Mouse (Mus musculus): ENCODE data around the gene Rab27a.
"Not testable (repeated sequence)": the region's sequence is repeated elsewhere in the genome, so short reads cannot be mapped to it uniquely, and the experiment has no call there.

Rab27a gene

DNA sequence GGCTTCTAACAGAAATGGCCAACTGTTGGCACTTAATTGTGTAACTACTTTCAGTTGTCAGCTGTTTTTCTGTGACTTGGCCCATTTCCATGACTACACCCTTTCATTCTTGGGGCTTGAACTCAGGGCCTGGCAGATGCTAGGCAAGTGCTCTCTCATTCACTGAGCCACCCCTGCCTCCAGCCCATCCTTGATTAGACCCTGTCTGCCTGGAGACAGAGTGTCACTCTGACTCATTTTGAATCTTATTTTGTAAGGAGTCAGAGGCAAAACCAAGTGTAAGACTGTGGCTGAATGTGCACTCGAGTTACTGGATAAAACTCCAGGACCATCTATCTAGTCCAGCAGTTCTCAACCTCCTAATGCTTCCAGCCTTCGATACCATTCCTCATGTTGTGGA lies 3.3 kb downstream of the Rab27a start:
- no peak for DNase-seq

DNA sequence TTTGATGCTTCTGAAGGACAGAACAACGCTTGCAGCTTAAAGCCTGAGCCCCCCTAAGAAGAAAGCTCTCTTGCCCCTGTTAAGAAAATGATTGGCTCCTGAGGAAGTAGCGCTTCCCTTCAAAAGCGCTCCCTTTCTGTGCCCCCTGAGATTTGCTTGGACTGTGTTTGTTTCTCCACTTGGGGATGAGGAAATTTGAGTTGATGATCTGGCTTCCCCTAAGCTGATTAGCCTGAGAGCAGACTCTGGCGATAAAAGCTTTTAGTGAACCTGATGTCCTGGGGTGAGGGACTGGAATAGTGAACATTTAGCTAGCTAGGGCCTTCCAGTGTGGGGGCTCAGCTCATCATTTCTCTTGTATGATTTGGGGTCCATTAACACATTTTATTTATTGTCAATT lies 4.3 kb downstream of the Rab27a start:
- DNase-seq: peak; percentile 71

DNA sequence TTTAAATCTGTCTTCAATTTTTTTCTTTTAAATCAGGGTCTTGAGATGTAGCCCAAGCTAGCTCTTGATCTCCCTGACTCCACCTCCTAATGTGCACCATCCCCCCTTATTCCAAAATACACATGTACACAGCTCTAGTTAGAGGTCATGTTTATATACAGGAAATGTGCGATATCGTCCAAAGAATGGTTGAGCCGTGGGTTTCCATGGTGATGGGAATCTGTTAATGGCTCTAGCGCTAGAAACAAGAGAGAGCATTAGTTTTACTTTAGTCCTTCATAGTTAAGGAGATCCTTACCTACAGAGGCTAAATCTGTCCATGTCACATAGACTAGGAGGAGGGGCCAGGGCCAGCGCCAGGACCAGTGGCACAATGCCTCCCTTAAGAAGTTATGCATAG lies 5.2 kb downstream of the Rab27a start:
- DNase-seq: no peak

DNA sequence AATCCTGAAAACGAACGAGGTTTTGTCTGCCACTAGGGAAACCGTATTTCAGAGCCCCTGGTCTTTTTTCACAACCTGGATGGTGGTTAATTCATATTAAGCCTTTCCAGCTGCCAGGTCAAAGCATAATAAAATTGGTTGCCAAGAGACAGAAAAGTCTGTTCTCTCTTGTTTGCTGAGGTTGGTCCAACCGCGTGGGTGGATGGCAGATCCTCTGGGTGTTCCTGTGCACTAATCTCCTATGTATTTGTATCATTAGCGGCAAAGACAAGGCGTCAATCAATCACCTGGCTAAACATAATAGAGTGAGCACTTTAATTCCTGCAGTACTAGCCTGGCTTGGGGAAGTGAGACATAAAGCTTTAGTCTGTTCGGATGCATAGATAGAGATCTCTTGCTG lies 6.0 kb downstream of the Rab27a start:
- DNase-seq: peak; percentile 11

DNA sequence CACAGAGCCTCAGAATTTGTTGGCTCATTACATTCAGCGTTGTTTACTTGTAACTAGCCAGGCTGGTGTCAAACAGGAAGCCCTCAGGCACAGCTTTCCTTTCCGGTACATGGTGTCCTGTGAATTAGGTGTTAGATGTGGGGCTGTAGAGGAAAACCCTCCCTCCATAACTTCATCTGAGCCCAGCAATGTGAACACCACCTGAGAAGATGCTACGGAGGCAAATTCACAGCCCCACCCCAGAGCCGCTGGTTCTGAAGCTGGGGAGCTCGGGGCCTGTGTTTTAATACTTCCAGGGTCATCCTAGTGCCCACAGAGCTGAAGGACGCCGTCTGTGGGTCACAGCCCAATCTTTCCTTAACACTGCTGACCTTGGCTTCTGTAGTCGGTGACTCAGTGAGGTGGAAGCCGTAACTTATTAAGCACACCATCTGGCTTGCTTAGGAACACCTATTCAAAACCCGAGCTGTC lies 10.8 kb downstream of the Rab27a start:
- DNase-seq: no peak

DNA sequence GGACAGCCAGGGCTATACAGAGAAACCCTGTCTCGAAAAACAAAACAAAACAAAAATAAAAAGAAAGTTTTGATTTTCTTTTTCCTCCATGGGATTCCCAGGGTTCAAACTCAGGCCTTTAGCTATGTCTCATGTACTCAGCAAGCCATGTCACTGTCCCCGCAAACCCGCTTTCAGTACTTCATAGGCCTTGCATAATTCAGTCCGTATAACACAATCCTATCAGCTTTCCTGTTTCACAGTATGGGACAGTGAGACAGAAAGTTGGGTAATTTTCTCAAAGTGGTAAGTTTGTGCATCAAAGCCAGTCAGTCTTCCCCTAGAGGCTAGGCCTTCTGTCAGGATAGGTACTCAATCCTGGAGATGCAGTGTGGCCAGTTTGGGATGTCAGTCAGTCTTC lies 14.6 kb downstream of the Rab27a start:
- no peak for DNase-seq

DNA sequence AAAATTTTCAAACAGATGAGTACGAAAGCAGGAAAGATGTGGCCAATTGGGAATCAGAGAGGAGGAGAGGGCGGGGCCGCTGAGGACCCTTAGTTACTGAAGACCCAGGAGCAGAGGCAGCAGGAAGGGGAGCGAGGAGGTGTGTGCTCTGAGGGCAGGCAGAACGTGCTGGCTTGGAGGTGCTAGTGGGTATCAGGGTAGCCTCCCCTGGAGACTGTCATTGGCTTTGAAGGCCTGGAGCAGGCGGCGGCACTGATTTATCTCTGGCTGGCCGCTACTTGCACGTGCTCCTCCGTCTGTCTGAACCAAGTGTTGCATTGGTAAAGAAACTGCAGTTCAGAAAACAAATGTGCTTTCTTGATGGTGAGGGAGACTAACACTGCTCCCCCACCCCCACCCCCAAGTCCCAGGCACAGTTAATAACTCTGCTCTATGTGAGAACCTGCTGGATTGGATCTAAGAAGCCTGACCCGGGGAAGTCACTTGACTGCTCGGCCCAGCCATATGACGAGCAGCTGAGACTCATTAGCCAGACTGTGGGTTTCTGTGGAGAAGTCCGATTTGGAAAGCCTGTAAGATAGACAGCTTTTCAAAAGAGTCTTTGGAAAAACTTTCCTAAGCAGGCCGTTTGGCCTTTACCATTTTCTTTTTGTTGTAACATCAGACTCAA lies 19.1 kb downstream of the Rab27a start:
- peak; percentile 28 for DNase-seq

DNA sequence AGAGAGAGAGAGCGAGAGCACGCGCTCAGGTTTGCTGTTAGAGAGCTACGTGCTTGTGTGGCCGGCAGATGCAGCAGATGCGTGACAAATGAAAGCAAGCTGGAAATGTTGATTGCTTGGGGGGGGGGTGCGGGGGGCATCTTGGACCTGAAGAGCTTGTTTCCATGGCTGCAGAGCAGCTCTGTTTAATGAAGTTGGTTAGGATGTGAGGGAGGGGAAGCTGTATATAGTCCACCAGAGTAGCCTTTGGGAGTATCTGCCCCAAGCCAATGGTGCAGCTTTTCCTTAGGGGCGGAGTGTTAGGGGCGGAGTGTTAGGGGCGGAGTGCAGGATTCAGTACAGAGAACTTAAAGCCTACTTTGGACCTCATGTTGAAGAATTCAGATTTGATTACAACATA lies 22.4 kb downstream of the Rab27a start:
- DNase-seq: peak; percentile 17

DNA sequence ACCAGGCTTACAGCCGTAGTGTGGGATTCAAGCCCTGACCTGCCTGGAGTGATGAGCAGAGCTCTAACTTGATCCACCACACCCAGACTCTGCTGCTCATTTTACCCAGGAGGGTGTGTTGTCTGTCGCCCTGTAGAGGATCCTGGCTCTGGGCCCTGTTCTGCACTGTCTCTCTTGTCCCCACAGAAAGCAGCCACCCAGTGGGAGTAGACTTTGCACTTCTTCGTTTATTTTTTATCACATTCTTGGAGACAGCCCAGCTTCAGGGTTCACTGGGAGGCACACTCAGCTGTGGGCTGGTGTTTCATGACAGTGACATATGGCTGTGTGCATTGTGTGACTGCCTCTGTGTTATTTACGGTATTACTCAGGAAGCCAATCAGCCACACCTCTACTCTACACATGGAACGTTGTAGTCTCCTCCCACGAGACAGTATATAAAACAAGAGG lies 23.6 kb downstream of the Rab27a start:
- no peak for DNase-seq

DNA sequence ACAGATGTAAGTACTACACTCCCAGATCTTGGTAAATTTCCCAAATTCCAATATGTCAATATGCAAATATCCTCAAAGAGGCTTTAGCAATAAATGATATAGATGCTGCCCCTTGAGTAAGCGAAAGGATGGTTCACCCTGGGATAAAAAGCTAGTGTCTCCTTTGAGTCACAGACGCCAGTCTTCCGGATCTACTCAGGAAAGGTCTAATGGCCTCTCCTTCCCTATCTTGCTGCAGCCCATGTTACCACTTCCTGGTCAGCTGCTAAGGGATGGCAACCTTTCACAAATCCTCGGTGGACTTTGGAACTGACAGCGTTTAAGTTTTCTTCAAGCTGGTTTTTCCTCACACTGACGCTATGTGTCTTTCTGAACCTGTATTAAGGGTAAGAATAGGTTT lies 24.0 kb downstream of the Rab27a start:
- DNase-seq: no peak

DNA sequence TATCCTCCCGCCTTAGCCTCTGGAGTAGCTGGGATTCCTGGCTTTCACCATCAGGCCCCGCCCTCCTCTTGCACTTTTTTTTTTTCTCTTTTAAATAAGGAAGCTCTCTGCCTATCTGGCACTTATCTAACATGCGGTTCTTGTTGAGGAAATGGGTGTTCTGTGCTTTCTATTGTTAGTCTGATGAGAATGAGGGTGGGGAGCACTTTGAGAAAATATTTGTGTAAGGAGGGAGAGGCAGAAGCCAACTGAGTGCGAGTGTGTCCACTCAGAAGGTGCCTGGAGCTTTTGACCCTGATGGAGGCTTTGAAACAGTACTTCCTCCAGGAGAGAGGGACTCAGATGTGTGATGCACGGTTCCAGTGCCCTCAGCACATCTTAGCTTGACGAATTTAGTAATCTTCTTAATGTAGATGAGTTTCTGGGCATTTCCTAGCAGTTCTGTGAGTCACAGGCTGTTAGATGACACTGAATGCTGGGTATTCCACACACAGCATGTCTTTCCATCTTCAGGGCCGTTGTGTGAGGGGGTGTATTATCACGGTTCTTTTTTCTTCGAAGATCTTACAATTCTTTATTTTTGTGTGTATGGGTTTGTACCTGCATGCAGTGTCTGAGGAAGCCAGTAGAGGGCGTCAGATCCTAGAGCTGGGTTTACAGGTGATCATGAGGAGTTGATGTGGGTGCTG lies 26.5 kb downstream of the Rab27a start:
- DNase-seq: no peak

DNA sequence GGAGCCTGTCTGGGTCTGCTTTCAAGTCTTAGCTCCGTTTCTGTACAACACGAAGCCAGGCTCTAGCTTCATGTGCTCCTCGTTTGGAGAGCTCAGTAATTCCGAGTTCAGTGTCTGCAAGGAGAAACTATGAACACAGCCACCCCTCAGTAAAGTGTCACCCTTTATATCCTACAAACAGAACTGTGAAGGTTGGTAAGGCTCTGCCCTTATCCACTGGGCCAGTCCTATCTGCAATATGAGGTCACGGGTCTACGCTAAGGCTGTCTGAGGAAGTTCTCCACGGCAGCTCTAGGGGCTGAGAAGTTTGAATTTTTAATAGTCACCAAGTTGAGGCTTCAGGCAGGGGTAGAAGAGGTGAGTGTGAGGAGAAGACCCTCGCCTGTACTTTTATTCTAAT lies 27.8 kb downstream of the Rab27a start:
- no peak for DNase-seq

DNA sequence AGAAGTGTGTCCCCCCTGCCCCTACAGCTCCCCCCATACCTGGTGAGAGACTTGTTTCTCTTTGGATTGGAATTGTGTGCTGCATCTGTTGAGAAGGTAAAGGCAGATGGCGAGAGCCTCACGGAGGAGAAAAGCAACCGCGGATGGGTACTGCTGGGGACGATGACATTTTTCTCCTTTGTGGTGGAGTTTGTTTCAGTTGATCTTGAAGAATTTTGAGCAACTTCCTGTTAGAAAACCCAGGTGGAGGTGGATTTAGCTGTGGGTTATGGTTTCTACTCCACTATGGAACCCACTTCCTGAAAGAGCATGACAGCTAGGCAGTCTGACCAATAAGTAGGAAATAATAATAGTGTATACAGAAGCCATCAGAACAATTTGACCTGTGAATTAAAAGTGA lies 28.5 kb downstream of the Rab27a start:
- DNase-seq: no peak

DNA sequence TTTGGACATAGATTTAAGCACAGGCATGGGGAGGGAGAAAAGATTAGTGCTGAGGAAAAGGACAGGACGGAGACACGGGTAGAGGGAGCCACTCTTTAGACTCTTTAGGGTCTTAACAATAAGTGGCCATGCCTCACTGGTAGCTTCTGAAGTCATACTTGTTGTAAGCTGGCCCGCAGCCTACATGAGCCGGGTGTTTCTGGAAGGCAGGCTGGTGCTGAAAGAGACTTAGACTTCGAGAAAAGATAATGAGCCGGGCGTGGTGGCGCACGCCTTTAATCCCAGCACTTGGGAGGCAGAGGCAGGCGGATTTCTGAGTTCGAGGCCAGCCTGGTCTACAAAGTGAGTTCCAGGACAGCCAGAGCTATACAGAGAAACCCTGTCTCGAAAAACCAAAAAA lies 34.7 kb downstream of the Rab27a start:
- DNase-seq: not testable (repeated sequence)

DNA sequence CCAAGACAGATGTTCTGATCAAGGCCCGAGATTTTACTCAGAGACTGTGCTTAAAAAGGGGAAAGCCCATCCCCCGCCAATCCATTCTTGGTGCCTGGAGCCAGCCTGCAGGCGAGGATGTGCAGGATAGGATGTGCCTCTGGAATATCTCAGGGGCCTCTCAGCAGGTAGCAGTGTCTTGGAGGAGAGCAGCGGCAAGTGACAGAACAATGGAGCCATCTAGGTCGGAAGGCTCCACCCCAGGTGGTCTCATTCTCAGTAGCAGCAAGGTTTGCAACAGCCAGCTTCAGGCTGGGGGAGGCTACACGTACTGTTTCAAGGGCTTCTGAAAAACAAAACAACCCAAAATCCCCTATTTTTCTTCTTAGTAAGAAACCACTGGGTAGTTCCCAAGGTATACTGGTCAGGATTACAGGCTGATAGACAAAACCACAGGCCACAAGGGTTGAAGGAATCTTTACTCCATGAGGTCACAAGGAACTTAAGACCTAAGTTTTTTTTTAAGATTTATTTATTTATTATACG lies 35.2 kb downstream of the Rab27a start:
- DNase-seq: no peak

DNA sequence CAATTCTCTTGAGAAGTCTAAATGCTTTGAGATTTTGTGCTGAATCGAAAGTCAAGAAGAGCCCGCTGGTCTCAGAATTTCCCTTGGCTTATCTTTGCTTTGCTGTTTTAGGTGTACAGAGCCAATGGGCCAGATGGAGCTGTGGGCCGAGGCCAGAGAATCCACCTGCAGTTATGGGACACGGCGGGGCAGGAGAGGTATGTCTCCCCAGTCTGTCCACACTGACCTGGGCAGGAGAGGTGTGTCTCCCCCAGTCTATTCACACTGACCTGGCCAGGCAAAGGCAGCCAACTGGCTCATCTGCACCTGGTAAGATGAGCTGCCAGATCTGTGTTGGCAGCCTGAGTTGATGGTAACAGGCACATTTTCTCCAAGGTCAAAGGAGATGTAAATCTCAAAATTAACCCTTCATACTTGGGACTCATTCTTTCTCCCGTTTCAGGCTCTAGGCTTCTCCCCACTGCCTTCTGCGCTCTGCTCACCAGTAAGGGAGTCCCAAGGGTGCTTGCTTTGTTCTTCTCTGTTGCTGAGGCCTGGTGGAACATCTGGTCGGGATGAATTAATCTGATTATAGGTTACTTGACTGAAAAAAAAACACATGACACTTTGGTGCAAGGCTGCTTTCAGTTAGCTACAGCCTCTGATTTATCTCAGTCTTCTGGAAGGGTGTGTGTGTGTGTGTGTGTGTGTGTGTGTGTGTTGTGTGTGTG lies 37.8 kb downstream of the Rab27a start:
- peak; percentile 35 for DNase-seq

DNA sequence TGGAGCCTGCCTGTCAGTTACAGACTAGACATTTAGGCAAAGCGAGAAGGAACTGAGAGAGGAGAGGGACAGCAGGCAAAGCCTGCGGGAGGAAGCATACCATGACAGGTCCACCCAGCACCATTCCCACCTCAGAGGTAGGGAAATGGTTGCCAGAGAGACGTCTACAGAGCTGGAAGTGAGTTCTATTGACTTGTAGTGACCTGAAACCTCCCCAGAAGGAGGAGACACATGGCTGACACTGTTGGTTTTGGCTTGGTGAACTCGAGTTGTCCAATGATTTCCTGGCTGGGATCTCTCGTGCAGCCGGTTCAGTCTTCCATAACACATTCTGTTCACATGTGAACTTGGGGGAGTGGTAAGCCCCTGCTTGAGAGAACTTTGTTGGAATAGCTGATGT lies 39.3 kb downstream of the Rab27a start:
- no peak for DNase-seq

DNA sequence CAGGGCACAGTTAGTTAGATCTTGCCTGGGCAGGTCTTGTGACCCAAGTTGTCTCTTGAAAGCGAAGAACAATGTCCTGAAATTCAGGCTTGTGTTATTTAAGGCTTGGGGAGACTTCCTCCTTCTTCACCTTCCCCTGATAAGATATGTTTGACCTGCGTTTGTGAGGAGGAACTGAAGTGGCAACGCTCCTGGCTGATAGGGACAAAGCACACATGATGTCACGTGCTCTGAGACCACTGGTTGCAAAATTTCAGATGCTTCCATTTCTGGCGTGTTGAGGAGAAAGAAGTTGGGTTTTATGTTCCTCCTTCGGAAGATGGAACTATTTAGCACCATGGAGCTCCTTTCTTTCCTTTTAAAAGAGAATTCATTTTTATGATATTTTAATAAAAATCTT lies 41.2 kb downstream of the Rab27a start:
- no peak for DNase-seq

DNA sequence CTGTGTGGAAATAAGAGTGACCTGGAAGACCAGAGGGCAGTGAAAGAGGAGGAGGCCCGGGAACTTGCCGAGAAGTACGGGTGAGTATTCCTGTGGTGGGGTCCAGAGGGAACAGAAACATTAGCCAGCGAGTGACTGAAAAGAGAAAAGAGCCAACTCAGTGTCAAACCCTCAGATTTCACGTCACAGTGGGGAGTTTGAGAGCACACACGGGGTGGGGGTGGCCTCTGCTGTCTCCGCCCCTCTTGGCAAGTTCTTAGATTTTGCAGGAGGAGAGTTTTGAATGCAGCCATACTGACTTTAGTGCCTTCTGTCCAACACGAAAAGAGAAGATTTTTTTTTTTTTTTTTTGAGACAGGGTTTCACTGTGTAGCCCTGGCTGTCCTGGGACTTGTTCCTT lies 42.5 kb downstream of the Rab27a start:
- DNase-seq: no peak

DNA sequence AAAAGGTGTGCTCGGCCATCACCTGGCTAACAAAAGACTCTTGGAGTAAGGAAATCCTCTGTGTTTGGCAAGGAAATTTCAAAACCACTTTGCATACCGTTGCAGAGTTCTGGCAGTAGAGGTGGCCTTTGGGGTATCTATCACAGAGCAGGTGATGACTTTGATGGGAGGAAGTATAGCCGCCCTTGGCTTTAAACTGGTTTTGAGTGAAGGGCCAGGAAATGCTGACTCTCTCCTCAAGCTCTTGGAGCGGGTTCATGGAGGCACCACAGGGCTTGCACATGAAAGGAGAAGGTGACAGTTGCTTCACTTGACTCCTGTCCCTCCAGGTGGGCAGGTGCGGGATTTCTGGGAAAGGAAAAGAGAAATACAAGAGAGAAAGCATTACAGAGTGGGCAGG lies 42.9 kb downstream of the Rab27a start:
- no peak for DNase-seq

DNA sequence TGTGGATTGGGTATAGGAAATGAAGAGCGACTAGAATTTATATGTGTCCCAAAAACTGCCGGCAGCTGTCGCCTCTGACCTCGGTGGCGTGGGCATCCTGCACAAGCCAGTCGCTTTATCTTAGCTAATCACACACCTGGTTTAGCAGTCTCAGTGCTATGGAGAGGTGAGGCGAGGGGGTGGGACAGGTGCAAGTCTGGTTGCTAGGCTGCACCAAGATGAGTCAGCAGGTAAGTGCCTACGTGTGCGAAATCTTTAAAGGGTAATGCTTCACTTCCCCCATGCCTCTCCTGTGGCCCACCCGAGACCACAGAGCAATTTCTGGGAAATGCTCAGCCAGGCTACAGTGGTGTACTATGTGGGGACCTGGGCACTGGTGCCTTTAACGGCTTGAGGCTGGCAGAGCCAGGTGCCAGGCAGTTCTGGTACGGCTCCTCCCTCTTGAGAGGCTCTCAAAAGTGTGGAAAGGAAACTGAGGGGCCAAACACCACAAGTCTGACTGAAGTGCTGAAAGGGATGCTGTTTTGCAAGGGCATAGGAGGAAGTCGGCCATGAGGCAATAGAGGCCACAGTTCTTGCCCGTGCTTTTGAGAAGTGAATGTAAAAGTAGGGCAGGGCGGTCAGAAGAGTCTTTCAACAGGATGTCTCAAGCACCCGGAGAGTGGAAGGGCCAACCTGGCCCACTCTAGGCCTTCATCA lies 44.7 kb downstream of the Rab27a start:
- DNase-seq: no peak

DNA sequence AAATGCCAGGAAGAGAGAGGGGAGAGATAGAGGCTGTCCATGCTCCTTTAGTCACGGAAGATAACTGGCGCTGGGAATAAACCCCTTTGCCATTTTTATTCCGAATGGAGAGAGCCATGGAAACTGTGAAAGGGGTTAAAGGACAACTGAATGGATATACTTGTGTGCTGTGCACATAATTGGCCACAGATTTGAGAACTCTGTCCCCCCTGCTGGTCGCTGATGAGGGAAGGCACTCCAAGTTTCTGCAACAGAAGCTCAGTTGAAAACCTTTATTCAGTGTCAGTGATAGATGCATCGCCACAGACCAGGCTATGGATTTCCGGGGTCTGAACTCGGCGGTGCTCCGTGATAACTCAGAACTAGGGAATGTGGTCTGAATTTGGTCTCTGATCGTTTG lies 45.5 kb downstream of the Rab27a start:
- no peak for DNase-seq

DNA sequence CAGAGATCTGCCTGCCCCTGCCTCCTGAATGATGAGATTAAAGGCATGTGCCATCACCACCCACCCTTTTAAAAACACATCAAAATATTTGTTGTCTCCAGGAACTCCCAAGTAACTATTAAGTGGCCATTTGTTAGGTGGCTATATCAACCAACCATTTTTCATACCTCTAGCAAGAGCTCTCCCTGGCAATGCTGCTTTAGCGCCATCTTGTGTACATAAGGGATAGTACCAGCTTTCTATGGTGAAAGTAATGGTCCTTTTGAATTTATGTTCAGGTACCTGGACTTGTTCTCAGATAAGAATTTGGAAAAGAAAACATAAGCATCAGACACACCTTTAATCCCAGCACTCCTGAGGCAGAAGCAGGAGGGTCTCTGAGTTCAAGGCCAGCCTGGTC lies 47.1 kb downstream of the Rab27a start:
- peak; percentile 77 for DNase-seq
